Mouse (Mus musculus): Measurements from ENCODE around the gene Lef1.

DNA sequence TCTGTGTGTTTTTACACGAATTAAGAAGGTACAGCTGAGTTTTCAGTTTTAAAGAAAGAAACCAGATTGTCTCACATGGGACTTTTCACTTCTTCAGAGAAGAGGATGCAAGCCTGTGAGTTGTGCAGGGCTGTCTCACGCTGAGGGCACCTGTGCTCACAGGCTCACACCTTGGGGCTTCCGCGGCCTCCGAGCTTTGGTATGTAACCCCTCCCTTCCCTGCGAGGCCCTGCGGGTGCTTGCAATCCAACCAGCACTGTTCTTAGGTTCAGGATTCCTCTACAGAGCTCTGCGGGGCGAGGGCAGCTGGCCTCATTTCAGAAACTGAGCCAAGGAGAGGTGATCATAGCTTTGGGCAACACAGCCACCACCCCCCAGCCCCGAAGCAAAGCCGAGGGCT, 46.1 kb downstream of the Lef1 start:
- no peak for TF ChIP-seq E2F4 (IDR thresholded peaks at IDR 0.05; ENCODE audit: insufficient read depth)
- no peak for TF ChIP-seq POLR2A (IDR thresholded peaks at IDR 0.05; ENCODE audit: insufficient read length, low read depth)
- no peak for TF ChIP-seq MYOD1 (IDR thresholded peaks at IDR 0.05; ENCODE audit: control insufficient read depth in 1 of 3, insufficient read length in 2 of 3, low read depth in 2 of 3)
- TF ChIP-seq USF1 (IDR thresholded peaks at IDR 0.05; ENCODE audit: low read depth), result no peak
- TF ChIP-seq TCF12 (IDR thresholded peaks at IDR 0.05; ENCODE audit: insufficient read depth, poor library complexity, severe bottlenecking), result no peak
- TF ChIP-seq MAX (IDR thresholded peaks at IDR 0.05; ENCODE audit: low read depth), result no peak
- TF ChIP-seq MYOG (IDR thresholded peaks at IDR 0.05; ENCODE audit: control insufficient read depth in 1 of 3, insufficient read depth in 1 of 3, insufficient read length in 2 of 3, low read depth in 2 of 3), result no peak
- no peak for TF ChIP-seq POLR2AphosphoS2 (IDR thresholded peaks at IDR 0.05; ENCODE audit: insufficient read length, low read depth)
- no peak for TF ChIP-seq CEBPB (IDR thresholded peaks at IDR 0.05; ENCODE audit: insufficient read depth, poor library complexity, severe bottlenecking)
- no peak for TF ChIP-seq SRF (IDR thresholded peaks at IDR 0.05; ENCODE audit: control insufficient read depth, insufficient read length, low read depth)
- no peak for TF ChIP-seq TCF3 (IDR thresholded peaks at IDR 0.05; ENCODE audit: insufficient read length, low read depth)
- TF ChIP-seq REST (IDR thresholded peaks at IDR 0.05; ENCODE audit: insufficient read depth, insufficient read length), result no peak
